36 mouse cellular contexts compared by ENCODE assay signal in genomic region chr2:148026366-148026765, GRCm38 (mm10). TPM values are rescaled to one million over a fixed set of nuclear protein-coding genes. Genes with fewer than 3 reads are reported as not detected.
"Had no signal": no experiment of that assay in that cellular context is flagged by ENCODE, and none has a peak within 500 bp of the region (broad histone marks: within the 10 kb centered on the region; RNA-seq: fewer than 3 reads in every experiment).

No protein-coding gene starts in this region.

- H3K36me3 ChIP-seq: embryonic facial prominence, embryonic 10.5 days; embryonic facial prominence, embryonic 12.5 days; embryonic facial prominence, embryonic 13.5 days; embryonic facial prominence, embryonic 15.5 days; forebrain, embryonic 10.5 days; forebrain, embryonic 12.5 days; forebrain, embryonic 15.5 days had no signal

- H3K4me2 ChIP-seq: embryonic facial prominence, embryonic 12.5 days; embryonic facial prominence, embryonic 13.5 days; embryonic facial prominence, embryonic 15.5 days; forebrain, embryonic 12.5 days; forebrain, embryonic 13.5 days; forebrain, embryonic 15.5 days had no signal

- H3K27ac ChIP-seq: embryonic facial prominence, embryonic 10.5 days; embryonic facial prominence, embryonic 12.5 days; embryonic facial prominence, embryonic 13.5 days; embryonic facial prominence, embryonic 15.5 days; forebrain, embryonic 10.5 days; forebrain, embryonic 12.5 days; forebrain, embryonic 13.5 days; forebrain, embryonic 15.5 days; gastrocnemius, adult 2 months had no signal

- H3K4me3 ChIP-seq: embryonic facial prominence, embryonic 10.5 days; embryonic facial prominence, embryonic 12.5 days; embryonic facial prominence, embryonic 13.5 days; embryonic facial prominence, embryonic 15.5 days; erythroblast, embryonic 14.5 days; forebrain, embryonic 10.5 days; forebrain, embryonic 12.5 days; forebrain, embryonic 13.5 days; forebrain, embryonic 15.5 days; gastrocnemius, adult 2 months had no signal

- ATAC-seq: forebrain, embryonic 13.5 days; forebrain, embryonic 14.5 days; forebrain, embryonic 15.5 days; forebrain, embryonic 16.5 days; forebrain, postnatal 0 days had no signal

- H3K9ac ChIP-seq: embryonic facial prominence, embryonic 12.5 days; embryonic facial prominence, embryonic 13.5 days; embryonic facial prominence, embryonic 15.5 days; forebrain, embryonic 12.5 days; forebrain, embryonic 13.5 days; forebrain, embryonic 15.5 days; forebrain, postnatal 0 days had no signal

- H3K9me3 ChIP-seq: embryonic facial prominence, embryonic 10.5 days; embryonic facial prominence, embryonic 12.5 days; embryonic facial prominence, embryonic 13.5 days; embryonic facial prominence, embryonic 15.5 days; forebrain, embryonic 10.5 days; forebrain, embryonic 12.5 days; forebrain, embryonic 13.5 days; forebrain, embryonic 15.5 days had no signal

- H3K4me1 ChIP-seq: embryonic facial prominence, embryonic 12.5 days; embryonic facial prominence, embryonic 13.5 days; embryonic facial prominence, embryonic 15.5 days; forebrain, embryonic 13.5 days; forebrain, embryonic 15.5 days had no signal

- DNase-seq: cerebellum, adult 18-20 months; cerebellum, adult 2 months; cerebellum, adult 8-10 months; cerebellum, adult 9-10 months; cerebellum, adult 9-11 months; cerebellum, postnatal 10 days; cerebellum, postnatal 14 days; cerebellum, postnatal 25 days; cerebellum, postnatal 36 days; embryo, embryonic 11 days; forebrain, postnatal 0 days; gastrocnemius, adult 2 months; gastrocnemius, postnatal 10 days; gastrocnemius, postnatal 14 days; gastrocnemius, postnatal 25 days; gastrocnemius, postnatal 36 days; heart, adult 11 months had no signal

RNA-seq across cellular contexts. Expression of gene Foxa2, which starts 20.4 kb away (rescaled TPM):
- total RNA-seq: common myeloid progenitor, adult 5-6 weeks; gastrocnemius, adult 18-20 months; gastrocnemius, adult 2 months; gastrocnemius, adult 8-10 months; gastrocnemius, postnatal 10 days; gastrocnemius, postnatal 14 days; gastrocnemius, postnatal 25 days; gastrocnemius, postnatal 36 days; gastrocnemius, postnatal 4 days; granulocyte monocyte progenitor cell, adult 5-6 weeks had no signal
- polyA plus RNA-seq: cerebellum, adult 2 months; cortical plate, adult 2 months; erythroblast, embryonic 14.5 days; forebrain, embryonic 15.5 days; forebrain, embryonic 16.5 days; frontal cortex, adult 2 months; gonadal fat pad, adult 2 months had no signal
